Mouse (Mus musculus): Measurements from ENCODE around the gene Cecr2. TPM values are rescaled to one million over a fixed set of nuclear protein-coding genes. Genes with fewer than 3 reads are reported as not detected.

Cecr2 gene
- total RNA-seq, 4 experiments from 2014 or later: 5.1 to 6.8 (median 5.7) TPM

Small RNA genes lying within 50 kb of the gene (microRNA-seq; reads per million reads assigned to microRNA genes)
- 0 reads per million in 2 experiments for gene Gm25193

Other genes with a start within 250 kb of the Cecr2 start
- gene Il17ra, start 203.1 kb upstream of the Cecr2 start, total RNA-seq (2022): 10 to 100 TPM; 12.9 to 14.8 (median 13.4) TPM
- gene Tmem121b, start 172.6 kb upstream of the Cecr2 start, total RNA-seq (2022): under 1 TPM in 3 of 4 experiments, not detected in 1; 0.07 to 0.12 (median 0.08) TPM
- 10 to 100 TPM; 35.7 to 48.0 (median 40.7) TPM for gene Hdhd5, start 135.1 kb upstream of the Cecr2 start, total RNA-seq (2022)
- 1 to 10 TPM in 2 of 4 experiments, under 1 TPM in 2; 0.29 to 1.2 (median 0.78) TPM for gene Slc25a18, start 107.2 kb downstream of the Cecr2 start, total RNA-seq (2022)
- gene Atp6v1e1, start 156.4 kb downstream of the Cecr2 start, total RNA-seq (2022): 100 to 1,000 TPM; 289 to 469 (median 399) TPM
- 10 to 100 TPM; 48.4 to 58.4 (median 55.5) TPM for gene Bcl2l13, start 169.8 kb downstream of the Cecr2 start, total RNA-seq (2022)